Mouse (Mus musculus) left cerebral cortex, postnatal 14 days (tissue): Measurements from ENCODE around the gene Mafg. TPM values are rescaled to one million over a fixed set of nuclear protein-coding genes. Genes with fewer than 3 reads are reported as not detected.
A peak's percentile ranks its signal among the peaks of the same experiment; 100 is the strongest.

Experiments
- DNase-seq, 2 experiments: peaks; one replicate each; pipeline ENCODE4 v3.0.0; 2021 to 2022; ENCODE audit warnings: low spot score in 2 of 2, mixed read lengths in 1 of 2
- intact Hi-C: fragments of 180-260 bp; cut with DNase I; formaldehyde crosslinking; loops from one replicate; pipeline ENCODE4 v1.15.1; 2025
- total RNA-seq, 2 experiments: library from RNA; stranded (reverse); gene quantifications; 2 replicates each; pipeline ENCODE4 v1.2.3; 2021

Gene Mafg
- total RNA-seq, 2 experiments from 2014 or later = 84.3 to 94.3 TPM

DNA sequence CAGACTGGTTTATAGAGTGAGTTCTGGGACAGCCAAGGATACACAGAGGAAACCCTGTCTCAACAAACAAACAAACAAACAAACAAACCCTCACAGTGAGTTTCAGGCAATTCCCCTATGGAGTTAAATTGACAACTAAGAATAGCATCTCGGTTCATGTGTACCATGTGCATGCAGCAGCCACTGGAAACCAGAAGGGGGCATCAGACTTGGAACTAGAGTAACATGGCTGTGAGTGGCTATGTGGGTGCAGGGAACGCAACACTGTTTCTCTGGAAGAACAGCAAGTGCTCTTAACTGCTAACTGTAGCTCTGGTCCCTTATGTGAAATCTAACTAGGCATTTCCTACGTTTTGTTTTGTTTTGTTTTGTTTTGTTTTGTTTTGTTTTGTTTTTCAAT is 18.5 kb upstream of the Mafg start:
- DNase-seq = no peak
- intact Hi-C loops = loop anchor here (10.0 kb wide), 1 partner anchor 123 kb away; no protein-coding TSS in a partner anchor

DNA sequence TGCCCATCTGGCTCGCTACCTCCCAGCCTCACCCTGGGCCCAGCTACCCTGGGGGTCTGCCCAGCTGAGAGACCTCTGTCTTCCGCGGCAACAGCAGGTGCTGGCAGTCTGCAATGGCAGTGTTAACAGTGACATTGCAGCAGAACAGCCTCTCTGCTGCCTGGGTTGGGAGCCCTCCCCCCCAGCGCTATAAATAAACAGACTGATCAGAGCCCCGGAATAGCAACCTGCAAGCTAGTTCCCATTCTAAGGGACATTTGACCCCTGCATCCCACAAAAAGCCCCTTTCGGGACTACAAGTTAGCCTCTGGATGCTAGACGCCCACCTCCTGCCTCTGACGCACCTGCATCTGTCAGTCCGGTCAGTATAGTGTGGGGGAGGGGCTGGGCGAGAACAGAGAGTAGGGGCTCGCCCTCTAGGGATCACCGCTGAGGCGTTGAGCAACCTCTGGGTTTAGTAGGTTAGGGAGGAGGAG is 14.6 kb upstream of the Mafg start, which contains the start of gene Myadml2:
Gene Myadml2 (minus strand): TSS at position 158 of the 476 bp plus-strand sequence.
- DNase-seq = peak; percentile 49 to 73

DNA sequence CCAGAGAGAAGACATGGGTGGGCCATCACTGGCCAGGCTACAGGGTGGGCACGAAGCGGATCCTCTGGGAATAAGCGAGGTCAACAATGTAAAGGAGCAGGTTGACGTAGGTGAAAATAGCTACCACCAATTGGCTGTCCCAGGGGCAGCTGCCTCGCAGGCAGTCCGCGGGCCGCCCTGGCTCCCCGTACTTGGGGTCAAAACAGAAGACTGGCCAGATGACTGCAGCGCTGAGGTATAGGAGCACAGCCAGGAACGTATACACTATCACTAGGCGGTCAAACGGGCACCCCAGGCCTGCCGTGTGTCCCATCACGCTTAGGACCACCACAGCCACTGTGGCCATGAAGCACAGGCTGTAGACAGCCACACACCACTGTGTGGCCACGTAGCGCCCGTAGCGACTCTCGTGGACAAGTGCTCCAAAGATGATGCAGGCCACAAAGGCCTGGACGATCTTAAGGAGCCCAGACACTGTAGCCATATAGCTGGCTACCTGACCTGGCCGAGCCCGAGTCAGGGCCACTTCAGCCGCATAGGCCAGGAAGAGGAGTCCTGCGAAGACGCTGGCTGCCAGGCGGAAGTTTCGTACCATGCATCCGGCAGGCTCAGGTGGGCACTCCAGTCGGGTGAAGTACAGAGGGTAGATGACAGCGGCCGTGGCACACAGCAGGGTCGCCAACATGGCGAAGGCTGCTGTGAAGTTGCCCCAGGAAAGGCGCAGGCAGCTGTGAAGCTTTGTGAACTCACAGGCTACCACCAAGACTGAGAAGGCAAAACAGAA is 13.8 kb upstream of the Mafg start:
- DNase-seq = no peak
- intact Hi-C loops = no loop called here

More for the DNA sequence above, 14.6 kb upstream of the Mafg start, which contains the start of gene Myadml2:
- intact Hi-C loops = no loop called here

DNA sequence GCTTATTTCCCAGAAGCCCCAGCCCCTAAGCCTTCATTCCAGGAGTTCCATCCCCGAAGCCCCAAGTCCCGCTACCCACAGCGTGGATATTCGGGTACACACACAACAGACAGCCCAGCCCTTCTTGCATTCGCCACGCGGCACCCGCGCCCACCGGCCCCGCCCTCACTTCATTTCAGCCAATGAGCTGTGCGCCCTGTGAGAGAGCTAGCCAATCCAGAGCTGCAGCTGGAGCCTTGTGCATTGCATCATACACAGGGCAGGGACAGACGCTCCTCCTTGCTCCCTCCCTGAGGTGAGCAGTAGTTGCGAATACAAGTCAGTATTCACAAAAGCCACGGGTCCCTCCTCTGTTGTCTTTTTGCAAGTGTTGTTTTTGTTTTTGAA is 10.2 kb upstream of the Mafg start, which contains the start of gene Pycr1:
Gene Pycr1 (minus strand): TSS at position 169 of the 387 bp plus-strand sequence.
- intact Hi-C loops = no loop called here
- peak; percentile 93 to 94 for DNase-seq

DNA sequence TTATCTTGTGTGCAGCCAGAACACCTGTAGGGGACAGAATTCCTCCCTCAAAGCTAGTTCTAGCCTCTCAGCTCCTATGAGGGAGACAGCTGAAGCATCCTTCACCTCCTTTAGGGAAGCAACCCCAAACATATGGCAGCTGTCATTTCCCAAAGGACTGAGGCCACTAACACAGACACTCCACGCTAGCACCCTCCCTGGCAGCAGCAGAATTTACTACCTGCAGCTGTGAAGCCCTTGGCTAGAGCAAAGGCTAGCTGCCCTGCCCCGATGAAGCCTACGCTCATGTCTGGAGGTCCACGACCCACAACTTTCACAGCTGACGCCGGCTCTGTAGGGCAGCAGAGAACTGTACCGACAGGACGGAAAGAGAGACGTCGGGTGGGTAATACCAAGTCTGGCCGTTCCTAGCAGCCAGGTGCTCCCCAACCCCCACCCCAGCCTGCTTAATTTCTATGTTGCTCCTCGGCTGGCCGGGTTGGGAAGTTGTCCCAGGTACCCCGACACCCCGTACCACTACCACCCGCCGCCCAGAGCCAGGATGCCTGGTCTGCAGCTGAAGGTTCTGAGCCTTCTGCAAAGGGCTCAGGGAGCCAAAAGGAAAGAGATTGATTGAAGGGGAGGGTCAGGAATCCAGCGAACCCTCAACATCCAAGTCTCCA is 9.7 kb upstream of the Mafg start:
- intact Hi-C loops = no loop called here
- no peak for DNase-seq

DNA sequence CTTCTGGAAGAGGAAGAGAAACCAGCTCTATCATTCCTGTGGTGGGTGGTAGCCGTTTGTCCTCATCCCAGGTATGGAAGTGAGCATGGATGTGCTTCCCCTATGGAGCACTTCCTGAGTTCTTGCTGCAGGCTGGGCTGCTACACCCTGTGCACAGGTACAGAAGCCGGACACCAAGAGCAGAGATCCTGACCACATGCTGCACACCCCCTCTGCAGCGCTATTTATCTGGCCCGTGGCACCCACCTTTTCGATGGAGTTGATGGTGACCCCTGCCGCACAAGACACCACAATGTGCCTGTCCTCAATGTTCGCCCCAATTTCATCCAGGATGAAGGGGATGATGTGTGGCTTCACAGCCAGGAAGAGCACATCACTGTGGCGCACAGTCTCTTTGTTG is 8.5 kb upstream of the Mafg start:
- intact Hi-C loops = no loop called here
- no peak for DNase-seq

DNA sequence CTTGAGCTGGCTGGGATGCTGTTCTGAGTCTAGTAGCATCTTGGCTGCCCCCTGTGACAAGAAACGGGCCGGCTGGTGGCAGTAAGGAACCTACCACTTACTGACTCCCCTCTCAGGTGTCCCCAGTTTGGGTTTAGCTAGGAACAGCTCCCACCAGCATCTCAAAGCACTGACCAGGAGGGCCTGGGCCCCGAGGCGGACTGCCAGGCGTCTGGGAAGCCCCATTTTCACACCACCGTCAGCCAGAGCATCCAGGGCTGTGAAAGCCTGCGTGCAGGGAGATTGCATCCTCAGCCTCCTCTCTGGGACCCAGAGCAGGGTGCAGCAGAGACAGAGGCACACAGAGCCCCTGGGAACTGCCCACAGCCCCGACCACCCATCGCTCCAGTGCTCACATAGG is 7.9 kb upstream of the Mafg start:
- intact Hi-C loops = no loop called here
- no peak for DNase-seq

DNA sequence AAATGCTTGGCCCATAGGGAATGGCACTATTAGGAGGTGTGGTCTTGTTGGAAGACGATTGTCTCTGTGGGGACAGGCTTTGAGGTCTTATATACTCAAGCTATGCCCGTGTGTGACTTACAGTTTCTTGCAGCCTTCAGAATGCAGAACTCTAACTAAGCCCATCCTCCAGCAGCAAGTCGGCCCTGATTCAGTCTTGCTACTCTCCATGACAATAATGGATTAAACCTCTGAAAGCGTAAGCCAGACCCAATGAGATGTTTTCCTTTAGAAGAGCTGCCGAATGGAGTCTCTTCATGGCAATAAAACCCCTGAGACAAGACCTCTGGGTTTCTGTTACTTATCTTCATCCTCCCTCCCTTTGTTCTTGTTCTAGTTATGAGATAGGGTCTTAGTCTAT is 1.4 kb upstream of the Mafg start:
- intact Hi-C loops = no loop called here
- DNase-seq = no peak

DNA sequence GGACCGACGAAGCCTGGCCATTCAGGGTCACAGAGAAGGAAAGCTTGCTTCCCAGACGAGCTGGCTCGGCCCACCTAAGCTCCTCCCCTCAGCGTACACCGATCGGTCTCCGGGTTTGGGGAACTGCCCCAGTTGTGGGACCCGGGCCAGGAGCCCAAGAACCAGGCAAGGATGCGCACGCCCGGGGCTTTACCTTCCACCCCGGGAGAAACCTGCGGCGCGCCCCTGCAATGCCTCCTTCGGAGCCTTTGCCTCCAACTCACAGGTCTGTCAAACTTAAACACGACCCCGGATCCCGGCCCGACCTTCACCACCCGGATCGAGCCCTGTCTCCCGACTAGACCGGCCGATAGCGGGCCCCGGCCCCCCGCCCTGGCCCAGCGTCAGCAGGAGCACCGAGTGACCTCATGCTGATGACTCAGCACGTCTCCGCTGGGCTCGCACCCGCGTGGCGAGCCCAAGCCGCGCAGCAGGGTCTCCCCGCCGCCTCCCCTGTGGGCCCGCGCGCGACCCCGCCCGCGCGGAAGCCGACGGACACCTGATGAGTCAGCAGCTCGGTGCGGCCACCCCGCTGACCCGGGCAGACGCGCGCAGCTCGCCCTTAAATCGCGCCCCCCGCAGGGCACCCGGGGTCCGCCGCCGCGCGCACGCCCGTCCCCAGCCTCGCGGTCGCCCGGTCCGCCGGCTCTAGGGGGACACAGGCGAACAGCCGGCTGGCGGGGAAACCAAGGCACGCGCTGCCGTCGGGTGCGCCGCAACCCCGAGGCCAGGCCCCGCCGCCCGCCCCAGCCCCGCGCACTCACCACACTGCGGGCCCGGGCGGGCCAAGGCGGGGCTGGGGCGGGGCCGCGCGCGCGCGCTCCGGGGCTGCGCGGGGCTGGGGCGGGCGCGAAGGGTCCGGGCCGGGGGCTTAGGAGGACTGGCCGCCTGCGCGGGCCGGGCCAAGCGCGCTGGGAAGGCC is 561 bp downstream of the Mafg start:
- DNase-seq = peak in 1 of 2 experiments; percentile 69

DNA sequence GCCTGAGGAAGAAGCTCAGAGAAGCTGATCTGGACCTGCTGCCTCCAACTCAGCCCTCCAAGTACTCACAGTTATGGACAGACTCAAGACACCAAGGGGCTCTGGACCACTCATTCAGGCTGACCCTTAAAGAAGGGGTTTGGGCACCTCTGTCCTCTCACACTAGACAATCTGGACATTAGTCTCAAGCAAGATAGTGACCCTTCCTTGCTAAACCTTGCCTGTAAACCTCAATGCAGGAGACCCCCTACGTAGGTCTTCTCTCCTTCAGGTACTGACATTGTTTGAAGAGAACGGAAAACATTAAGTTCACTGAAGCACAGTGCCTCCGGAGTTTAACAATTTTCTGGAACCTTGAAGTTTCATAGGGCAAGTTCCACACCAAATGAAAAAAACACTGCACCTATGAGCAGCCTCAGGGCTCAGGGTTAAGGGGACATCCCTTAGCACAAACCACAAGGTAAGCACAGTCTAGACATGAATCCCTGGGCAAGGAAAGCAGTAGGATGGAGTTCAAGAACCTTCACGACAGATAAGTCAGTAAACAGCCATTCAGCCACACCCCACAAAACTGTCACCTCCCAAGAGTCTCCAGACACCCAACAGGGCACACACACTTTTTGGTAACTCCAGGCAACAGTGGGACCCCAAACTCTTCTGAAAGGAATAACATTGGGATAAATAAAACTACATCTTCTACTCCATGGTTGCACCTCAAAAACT is 1.5 kb downstream of the Mafg start:
- intact Hi-C loops = no loop called here
- no peak for DNase-seq

More for the DNA sequence above, 561 bp downstream of the Mafg start:
- intact Hi-C loops = no loop called here

DNA sequence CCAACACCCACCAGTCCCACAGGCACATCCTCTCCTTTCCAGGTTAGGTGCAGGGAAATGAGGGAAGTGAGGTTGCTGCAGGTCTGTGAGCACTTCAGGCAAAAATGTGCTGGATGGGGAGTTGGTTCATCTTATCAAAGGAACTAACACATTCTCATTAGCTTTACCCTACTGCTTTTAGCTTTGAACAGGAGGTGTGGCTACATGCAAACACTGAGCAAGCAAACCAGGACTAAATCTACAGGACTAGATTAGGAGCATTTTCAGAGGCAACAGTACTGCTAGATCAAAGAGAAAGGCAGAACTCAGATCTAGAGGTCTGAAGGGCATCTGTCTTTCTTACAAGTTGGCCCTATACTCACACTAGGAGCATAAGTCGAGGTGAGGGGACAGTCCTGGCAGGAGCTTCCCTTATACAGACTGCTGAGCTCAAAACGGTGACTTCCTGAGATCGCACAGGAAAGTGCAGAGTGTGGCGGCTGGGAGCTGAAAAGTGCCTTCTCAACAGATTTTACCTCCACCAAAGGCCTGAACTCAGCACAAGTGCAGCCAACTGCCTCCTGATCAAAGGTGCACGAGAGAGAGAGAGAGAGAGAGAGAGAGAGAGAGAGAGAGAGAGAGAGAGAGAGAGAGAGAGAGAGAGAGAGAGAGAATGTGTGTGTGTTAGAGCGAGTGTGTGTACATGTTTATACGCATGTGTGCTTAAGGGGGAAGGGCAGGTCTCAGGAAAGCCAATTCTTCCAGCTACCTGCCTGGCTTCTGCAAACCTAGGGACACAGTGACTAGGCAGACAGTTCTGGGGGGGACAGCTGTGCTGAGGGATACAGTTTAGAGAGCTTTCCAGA is 2.3 kb downstream of the Mafg start:
- intact Hi-C loops = no loop called here
- DNase-seq = no peak

DNA sequence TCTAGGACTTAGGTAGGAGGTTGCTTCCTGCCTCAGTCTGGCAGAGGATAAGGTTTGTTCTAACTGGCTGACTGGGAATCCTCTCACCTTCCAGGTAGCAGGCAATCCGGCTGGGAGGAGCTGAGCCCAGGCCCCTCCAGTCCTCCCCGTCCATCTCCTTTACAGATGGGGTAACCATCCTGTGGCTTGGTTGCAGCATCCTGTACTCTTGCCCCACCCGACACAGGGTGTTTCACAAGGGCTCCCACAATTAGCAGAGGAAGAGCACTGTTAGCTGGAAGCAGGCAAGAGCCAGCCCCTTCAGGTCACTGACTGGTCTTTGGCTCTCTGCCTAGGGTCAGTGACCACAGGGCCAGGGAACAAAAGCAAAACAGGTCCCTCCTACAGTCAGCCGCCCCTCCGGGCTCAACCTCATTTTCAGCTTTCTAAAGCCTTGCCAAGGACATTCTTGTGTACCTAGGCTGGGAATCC is 3.0 kb downstream of the Mafg start:
- DNase-seq = peak in 1 of 2 experiments; percentile 1
- intact Hi-C loops = no loop called here

DNA sequence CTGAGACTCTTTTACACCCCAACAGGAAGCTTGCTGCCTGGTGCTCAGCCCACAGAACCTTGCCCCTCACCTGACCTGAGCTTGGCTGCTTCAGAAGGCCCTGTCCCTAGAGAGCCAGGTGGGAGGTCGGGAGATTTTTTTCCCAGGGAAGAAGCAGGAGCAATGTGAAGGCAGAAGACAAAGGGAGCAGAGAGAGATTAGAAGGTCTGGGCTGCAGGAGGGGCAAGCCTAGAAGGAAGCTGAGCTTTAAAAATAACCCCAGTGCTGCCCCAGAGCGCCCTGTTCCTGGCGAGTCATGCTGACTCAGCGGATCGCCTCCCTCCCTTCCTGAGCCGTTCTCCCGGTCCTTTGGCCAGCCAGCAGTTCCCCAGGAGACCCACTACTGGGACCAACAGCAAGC is 3.5 kb downstream of the Mafg start:
- intact Hi-C loops = loop anchor here (5.0 kb wide), 1 partner anchor 82 kb away; the partner anchor contains the start of genes Cenpx and Lrrc45
- no peak for DNase-seq

DNA sequence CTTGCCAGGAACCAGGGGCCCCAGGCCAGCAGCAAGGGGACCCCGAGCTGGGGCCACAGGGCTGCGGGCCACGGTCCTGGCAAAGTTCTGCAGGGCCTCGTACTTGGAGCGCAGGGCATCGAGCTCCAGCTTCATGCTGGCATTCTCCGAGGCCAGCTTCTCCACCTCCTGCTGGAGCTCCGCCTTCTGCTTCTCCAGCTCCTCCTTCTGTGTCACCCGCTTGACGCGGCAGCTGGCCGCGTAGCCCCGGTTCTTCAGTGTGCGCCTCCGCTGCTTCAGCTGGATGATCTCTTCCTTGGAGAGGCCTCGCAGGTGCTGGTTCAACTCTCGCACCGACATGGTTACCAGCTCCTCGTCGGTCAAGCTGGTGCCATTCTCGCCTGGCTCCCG is 4.1 kb downstream of the Mafg start:
- DNase-seq = no peak

DNA sequence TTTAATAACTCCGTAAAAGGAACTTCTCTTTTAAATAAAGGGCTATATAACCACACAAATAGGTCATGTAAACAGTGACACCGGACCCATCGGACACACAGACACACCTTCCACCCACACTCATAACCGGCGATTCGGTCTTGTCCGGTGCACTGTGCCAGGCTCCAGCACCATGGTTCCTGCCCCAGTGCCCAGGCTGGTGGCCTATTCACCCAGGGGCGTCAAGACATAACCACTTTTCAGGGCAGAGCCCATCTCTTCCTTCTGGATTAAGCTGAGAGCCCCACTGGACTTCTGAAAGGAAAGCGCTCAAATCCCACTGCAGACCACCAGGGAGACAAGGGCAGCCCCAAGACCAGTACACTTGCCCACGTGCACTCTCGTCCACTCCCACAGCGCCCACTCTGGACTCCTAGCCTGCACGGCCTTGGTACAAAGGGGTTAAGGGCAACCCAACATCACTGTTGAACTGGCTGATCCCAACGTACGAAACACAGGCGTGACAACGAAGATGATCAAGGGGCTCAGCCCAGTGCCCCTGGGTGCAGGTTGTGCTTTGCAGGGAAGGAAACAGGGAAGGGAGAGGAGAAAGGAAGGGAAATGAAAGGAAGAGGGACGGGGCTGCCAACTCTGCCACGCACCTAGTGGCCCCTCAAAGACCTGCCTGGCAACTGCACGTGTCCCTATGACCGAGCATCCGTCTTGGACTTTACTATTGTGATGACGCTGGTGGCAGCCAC is 4.6 kb downstream of the Mafg start:
- intact Hi-C loops = loop anchor here (5.0 kb wide), 1 partner anchor 84 kb away; the partner anchor contains the start of genes Cenpx and Lrrc45
- no peak for DNase-seq

More for the DNA sequence above, 4.1 kb downstream of the Mafg start:
- intact Hi-C loops = loop anchor here (5.0 kb wide), 1 partner anchor 83 kb away; the partner anchor contains the start of genes Cenpx and Lrrc45

DNA sequence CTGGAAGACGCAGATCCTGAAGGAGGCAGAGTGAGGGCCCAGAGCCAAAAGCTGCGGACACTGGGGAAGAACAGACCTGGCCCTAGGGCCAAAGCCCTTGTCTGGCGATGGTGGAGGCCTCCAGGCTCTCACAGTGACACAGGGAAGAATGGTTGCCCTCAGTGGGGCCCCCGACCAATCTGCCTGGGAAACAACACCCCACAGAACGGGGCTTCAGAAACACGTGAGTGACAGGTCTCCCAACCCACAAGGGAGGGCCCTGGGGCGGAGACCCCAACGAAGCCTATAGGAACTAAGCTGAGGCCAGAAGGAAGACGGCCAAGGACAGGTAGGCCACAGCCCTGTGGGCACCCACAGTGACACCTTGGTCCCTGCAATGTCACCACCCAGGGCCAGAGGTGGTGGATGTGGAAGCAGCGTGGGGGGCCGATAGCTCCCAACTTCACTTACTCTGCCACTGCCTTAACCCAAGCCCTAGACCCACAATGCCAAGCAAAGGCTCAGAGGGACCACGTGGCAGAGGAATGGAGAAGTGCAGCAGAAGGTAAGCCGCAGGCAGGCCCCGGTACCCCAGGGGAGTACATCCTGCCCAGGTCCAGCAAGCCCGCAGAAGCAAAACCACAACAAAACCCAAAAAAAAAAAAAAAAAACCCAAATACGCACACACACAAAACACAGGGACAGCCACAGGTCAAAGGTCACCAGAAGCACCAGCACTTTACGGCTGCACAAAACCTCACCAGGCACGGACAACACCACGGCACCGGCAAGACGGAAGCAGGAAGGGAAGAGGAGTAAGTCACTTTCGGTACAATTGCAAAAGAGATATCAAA is 5.7 kb downstream of the Mafg start:
- intact Hi-C loops = loop anchor here (5.0 kb wide), 1 partner anchor 85 kb away; the partner anchor contains the start of genes Cenpx and Lrrc45
- no peak for DNase-seq
